Mouse (Mus musculus) embryonic fibroblast, embryonic 13.5 days (primary cell): ENCODE measurements at regions not wholly inside any gene's neighbourhood (a gene's known extent, or its start where the extent isn't known, plus 50 kb on each side); places are given as distances from the start of the nearest gene placed in this dataset.

Source experiments
- H3K27ac ChIP-seq: 2 replicates; pipeline ENCODE4 v1.5.1; 2012; ENCODE audit warnings: low read length, control low read depth, inconsistent platforms; ENCODE audit not compliant: insufficient read depth
- H3K4me1 ChIP-seq: 2 replicates; pipeline ENCODE4 v1.6.1; 2011; ENCODE audit warnings: low read length; ENCODE audit not compliant: control insufficient read depth, insufficient read depth
- H3K4me3 ChIP-seq: 2 replicates; pipeline ENCODE4 v1.5.1; 2011; ENCODE audit warnings: mild to moderate bottlenecking, control low read depth, low read length; ENCODE audit not compliant: insufficient read depth
- CTCF ChIP-seq: IDR thresholded peaks from 2 replicates; pipeline ENCODE4 v1.5.1; 2011; ENCODE audit warnings: mild to moderate bottlenecking, control low read depth, low read length, moderate library complexity, borderline replicate concordance; ENCODE audit not compliant: insufficient read depth
- POLR2A ChIP-seq: IDR thresholded peaks from 2 replicates; pipeline ENCODE4 v1.6.1; 2011; ENCODE audit warnings: low read depth, mild to moderate bottlenecking, control low read depth, low read length, moderate library complexity

GRCm38 (mm10) chr3:80311689-80312088 lies 427.4 kb downstream of the Fam198b start:
- Histone ChIP-seq H3K4me3 (no peak overlapping the region), H3K4me1 (peaks cover 7% of the 10 kb centered on the region; the same call in 1 of the 2 replicates), H3K27ac (peak overlapping the region; percentile 95)
- TF ChIP-seq CTCF (no peak), POLR2A (no peak)

DNA sequence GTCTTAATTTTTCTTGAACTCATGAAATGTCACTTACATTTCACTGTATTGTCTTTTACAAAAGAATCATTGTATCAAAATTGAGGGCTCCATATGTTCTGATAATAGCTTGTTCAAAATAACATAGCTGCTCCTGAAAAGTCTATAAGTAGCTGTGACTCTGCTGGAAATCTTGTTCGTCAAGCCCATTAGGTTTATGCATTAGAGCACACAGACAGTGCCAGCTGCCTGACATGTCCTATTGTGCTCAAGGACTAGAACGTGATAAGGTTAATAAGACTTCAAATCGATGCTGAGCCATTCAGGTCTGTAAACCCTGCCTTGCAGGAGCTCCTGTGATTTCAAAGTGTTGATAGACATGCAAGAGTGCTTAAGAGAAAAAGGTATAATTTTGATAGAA lies 438.0 kb downstream of the Fam198b start:
- no peak overlapping the region for H3K27ac ChIP-seq
- H3K4me3 ChIP-seq: no peak overlapping the region
- TF ChIP-seq CTCF (no peak), POLR2A (no peak)
- H3K4me1 ChIP-seq: no peaks in the 10 kb centered on the region; the same call in 1 of the 2 replicates

GRCm38 (mm10) chr3:80324726-80325125 lies 440.4 kb downstream of the Fam198b start:
- TF ChIP-seq POLR2A: no peak
- no peak for TF ChIP-seq CTCF
- H3K27ac ChIP-seq: no peak overlapping the region
- no peak overlapping the region for H3K4me3 ChIP-seq
- no peaks in the 10 kb centered on the region; the same call in 1 of the 2 replicates for H3K4me1 ChIP-seq

- Histone ChIP-seq H3K27ac (no peak overlapping the region), H3K4me1 (no peaks in the 10 kb centered on the region), H3K4me3 (no peak overlapping the region)
- TF ChIP-seq CTCF (no peak), POLR2A (no peak)
Measured at GRCm38 (mm10) chr3:80331776-80332175, 447.4 kb downstream of the Fam198b start.

DNA sequence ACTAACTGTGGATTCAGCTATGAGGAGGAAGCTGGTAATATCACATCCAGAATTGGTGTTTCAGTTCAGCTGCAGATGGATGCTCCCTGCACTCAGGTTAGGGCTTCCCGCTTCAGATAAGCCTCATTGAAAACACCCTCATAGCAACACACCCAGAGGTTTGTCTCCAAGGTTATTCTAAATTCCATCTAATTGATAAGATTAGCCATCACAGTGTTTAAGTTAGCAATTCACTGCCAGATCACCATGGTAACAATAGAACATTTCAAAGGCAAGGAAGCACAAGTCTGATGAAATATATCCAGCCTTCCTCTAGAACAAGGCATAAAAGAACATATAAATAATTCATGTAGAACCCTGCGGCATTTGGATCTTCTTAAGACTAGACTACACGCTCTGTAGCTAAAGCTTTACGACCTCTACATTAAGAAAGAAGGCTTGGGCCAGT lies 450.1 kb downstream of the Fam198b start:
- Histone ChIP-seq H3K4me1 (no peaks in the 10 kb centered on the region), H3K27ac (no peak overlapping the region), H3K4me3 (no peak overlapping the region)
- TF ChIP-seq POLR2A (no peak), CTCF (no peak)

DNA sequence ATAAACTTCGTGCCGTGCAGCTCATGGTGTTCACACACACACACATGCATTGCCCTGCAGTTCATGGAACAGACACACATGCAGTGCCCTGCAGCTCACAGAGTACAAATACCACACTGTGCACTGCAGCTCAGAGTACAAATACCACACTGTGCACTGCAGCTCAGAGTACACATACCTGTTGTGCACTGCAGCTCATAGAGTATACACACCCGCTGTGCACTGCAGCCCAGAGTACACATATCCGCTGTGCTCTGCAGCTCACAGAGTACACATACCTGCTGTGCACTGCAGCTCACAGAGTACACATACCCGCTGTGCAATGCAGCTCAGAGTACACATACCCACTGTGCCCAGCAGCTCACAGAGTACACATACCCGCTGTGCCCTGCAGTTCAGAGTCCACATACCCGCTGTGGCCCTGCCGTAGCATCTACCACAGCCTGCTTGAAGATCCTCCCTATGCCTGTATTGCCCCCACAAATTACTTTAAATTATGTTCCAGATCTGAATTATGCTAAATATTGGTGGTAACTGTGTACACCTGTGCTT lies 451.9 kb downstream of the Fam198b start:
- Histone ChIP-seq H3K27ac (no peak overlapping the region), H3K4me3 (no peak overlapping the region), H3K4me1 (no peaks in the 10 kb centered on the region)
- TF ChIP-seq POLR2A (no peak), CTCF (no peak)

DNA sequence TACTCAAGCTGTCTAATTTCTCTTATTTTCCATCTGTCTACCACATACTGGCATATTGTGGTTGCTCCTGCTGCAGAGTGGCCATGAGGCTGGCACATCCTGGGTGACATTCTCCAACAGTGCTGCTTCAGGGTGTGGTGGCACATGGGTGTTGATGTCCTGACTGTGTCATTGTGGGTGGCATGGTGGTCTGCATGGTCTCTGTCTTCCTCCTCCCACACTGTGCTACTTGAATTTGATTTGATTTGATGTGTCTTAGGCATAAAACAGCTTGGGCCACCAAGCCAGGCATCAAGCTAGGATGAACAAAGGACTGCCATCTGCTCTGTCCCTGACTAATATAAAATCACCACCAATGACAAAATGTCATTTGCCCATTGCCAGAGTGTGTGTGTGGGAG lies 434.7 kb downstream of the Gria2 start:
- no peaks in the 10 kb centered on the region for H3K4me1 ChIP-seq

DNA sequence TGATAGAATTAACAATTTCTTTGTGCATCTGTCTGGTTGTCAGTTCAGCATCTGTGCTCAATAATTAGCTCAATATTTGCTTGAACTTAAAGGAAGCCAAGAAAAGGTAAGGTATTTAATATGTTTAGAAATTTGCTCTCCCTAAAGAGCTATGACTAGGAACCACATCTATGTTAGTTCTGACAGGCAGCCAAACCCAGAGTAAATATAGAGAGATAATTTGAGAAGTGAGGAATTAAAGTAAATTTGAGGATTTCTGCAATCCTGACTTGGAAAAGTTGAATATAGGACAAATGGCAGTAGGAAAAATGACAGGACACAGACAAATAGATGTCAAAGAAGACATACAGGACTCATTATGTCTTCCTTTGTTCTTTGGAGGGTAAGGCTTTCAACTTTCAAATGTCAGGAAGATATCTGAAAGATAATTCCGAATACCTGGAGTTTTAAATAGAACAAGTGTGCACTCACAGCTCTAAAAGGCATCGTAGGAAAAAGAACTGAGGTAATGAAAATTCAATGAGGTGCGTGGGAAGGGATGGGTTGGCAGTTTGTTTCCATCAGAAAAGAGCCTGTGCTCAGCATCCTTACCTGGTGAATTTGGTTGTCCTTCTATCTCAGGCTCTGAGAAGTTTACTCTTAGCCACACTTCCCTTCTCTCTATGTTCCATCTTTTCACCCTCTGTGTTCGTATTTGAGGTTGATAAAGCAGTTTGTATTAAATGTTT lies 433.3 kb downstream of the Gria2 start:
- no peaks in the 10 kb centered on the region for H3K4me1 ChIP-seq
- no peak overlapping the region for H3K4me3 ChIP-seq
- H3K27ac ChIP-seq: no peak overlapping the region
- TF ChIP-seq POLR2A: no peak
- no peak for TF ChIP-seq CTCF

More for the DNA sequence above, 434.7 kb downstream of the Gria2 start:
- Histone ChIP-seq H3K27ac (no peak overlapping the region), H3K4me3 (no peak overlapping the region)
- TF ChIP-seq CTCF: no peak
- TF ChIP-seq POLR2A: no peak

GRCm38 (mm10) chr3:80372436-80372835 lies 430.2 kb downstream of the Gria2 start:
- no peak overlapping the region for H3K4me3 ChIP-seq
- H3K27ac ChIP-seq: no peak overlapping the region
- TF ChIP-seq POLR2A (no peak), CTCF (no peak)
- no peaks in the 10 kb centered on the region for H3K4me1 ChIP-seq

DNA sequence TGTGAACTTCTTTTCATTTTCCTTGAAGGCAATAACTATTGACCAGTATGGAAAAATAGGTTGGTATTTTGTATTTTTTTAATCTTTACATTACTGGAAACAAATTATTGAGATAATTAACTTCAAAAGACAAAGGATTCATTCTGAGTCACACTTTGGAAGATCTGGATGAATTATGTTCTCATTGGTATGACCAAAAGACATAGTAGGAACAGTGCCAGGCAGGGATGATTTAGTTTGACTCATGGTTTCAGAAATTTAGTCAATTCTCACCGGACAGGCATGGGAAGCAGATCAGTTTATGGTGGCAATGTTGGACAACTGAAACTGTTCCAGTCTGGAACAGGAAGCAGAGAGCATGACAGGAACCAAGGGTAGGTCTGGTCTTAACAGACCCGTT lies 416.6 kb downstream of the Gria2 start:
- TF ChIP-seq POLR2A (no peak), CTCF (no peak)
- Histone ChIP-seq H3K4me1 (peaks cover 2% of the 10 kb centered on the region; the same call in 1 of the 2 replicates), H3K27ac (peak overlapping the region; percentile 47; the same call in 1 of the 2 replicates), H3K4me3 (no peak overlapping the region)
